Mouse (Mus musculus) kidney, postnatal 4 days (tissue): ENCODE measurements at regions not wholly inside any gene's neighbourhood (a gene's known extent, or its start where the extent isn't known, plus 50 kb on each side); places are given as distances from the start of the nearest gene placed in this dataset.

Source experiments
- DNase-seq, 2 experiments: peaks; one replicate each; pipeline ENCODE4 v3.0.0; 2021; ENCODE audit warnings: mixed read lengths in 2 of 2

DNA sequence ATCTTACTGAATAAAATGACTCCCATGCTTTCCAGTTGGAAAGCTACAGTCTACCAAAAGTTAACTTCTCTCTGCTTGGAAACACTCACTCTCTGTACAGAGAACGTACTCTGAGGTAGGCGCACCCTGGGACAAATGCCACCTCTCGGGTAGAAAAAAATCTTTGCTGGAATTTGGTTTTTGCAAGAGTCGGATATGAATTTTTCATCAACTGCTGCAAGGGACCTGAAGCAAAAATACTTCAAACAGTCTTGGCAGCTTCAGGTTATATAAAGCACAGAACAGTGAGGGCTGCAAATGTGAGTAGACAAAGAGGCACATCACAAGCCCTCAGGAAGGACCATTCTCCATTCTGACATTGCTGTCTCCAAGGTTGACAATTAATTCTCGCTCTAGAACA, 535.4 kb upstream of the Fam84a start:
- DNase-seq: no peak

DNA sequence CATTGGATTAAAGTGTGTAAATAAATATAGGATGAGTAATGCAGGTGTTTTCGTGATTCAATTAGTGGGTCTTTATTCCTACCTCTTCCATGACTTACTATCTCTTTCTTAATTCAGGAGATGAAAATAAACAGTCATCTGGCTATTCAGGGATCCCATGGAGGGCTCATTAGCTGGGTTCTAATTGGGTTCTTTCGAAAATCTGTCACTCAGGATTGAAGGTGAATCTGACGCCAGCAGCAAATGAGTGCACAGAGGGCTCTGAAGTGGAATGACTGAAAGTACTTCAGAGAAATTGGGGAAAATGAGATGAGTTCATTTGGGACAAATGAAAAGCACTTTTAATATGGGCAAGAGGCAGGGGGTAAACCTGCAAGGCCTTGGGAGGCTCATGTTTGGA, 524.4 kb upstream of the Fam84a start:
- no peak for DNase-seq

DNA sequence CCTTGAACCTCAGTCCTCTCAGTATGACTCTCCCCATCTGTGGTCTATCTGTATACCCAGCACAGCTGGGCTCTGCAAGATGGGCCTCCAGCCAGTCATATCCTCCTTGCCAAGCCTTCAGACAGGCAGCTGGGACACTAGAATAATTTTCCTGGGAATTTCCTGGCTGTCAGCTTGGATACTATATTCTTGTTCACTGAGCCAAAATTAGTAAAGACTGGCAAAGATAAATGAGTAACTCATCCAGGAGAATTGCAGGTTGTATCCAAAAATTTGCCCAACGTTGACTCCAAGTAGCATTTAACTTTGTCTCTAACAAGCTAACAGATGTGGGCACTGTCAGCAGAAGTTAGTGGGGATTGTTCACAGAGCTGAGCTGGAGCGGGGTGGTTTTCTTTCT, 514.1 kb upstream of the Fam84a start:
- peak in 1 of 2 experiments; percentile 0 for DNase-seq
